Mouse (Mus musculus): ENCODE measurements around the gene Gm20479. TPM values are rescaled to one million over a fixed set of nuclear protein-coding genes. Genes with fewer than 3 reads are reported as not detected.

The Gm20479 gene
- polyA plus RNA-seq, 2 experiments = not detected

- H3K27ac ChIP-seq (replicated peaks; ENCODE audit: low read depth, low read length) = no peak overlapping the region
- peak overlapping the region; percentile 77; the same call in 1 of the 2 replicates for H3K4me2 ChIP-seq (replicated peaks; ENCODE audit: low read depth, low read length, severe bottlenecking)
- ATAC-seq (ENCODE audit: low FRiP score, low read depth) (no peak), DNase-seq (ENCODE audit: low spot score) (peak; percentile 14)
- WGBS = 20% methylated on average over 26 of the region's 26 CpGs
- no peaks in the 10 kb centered on the region for H3K9me3 ChIP-seq (ENCODE audit: control insufficient read depth, low read length)
- peaks cover 58% of the 10 kb centered on the region for H3K27me3 ChIP-seq (ENCODE audit: control insufficient read depth, insufficient read depth, low read length)
- peak overlapping the region; percentile 47 for H3K4me3 ChIP-seq (replicated peaks; ENCODE audit: low read length)
- no peak for TF ChIP-seq POLR2A (IDR thresholded peaks at IDR 0.05; ENCODE audit: borderline replicate concordance, extremely low read depth, insufficient read depth, insufficient read length)
- no peak overlapping the region for H3K9ac ChIP-seq (ENCODE audit: low read depth, low read length, severe bottlenecking)
- H3K36me3 ChIP-seq (ENCODE audit: control insufficient read depth, insufficient read depth, low read length) = no peaks in the 10 kb centered on the region
- peaks cover 4% of the 10 kb centered on the region; the same call in 1 of the 2 replicates for H3K4me1 ChIP-seq (ENCODE audit: control insufficient read depth, insufficient read depth, low read length)
These were observed 40.1 kb upstream of the Gm20479 start for GRCm38 (mm10) chr7:27397048-27397949.

GRCm38 (mm10) chr7:27396184-27397047, 39.2 kb upstream of the Gm20479 start:
- H3K4me1 ChIP-seq (ENCODE audit: control insufficient read depth, insufficient read depth, low read length) = peaks cover 4% of the 10 kb centered on the region; the same call in 1 of the 2 replicates
- no peak overlapping the region for H3K27ac ChIP-seq (replicated peaks; ENCODE audit: low read depth, low read length)
- H3K4me2 ChIP-seq (replicated peaks; ENCODE audit: low read depth, low read length, severe bottlenecking) = peak overlapping the region; percentile 77
- DNase-seq (ENCODE audit: low spot score) (peak; percentile 29), ATAC-seq (ENCODE audit: low FRiP score, low read depth) (no peak)
- H3K27me3 ChIP-seq (ENCODE audit: control insufficient read depth, insufficient read depth, low read length) = peaks cover 57% of the 10 kb centered on the region
- WGBS = 7% methylated on average over 13 of the region's 68 CpGs
- no peaks in the 10 kb centered on the region for H3K36me3 ChIP-seq (ENCODE audit: control insufficient read depth, insufficient read depth, low read length)
- peak overlapping the region; percentile 38 for H3K9ac ChIP-seq (ENCODE audit: low read depth, low read length, severe bottlenecking)
- no peak for TF ChIP-seq POLR2A (IDR thresholded peaks at IDR 0.05; ENCODE audit: borderline replicate concordance, extremely low read depth, insufficient read depth, insufficient read length)
- H3K9me3 ChIP-seq (ENCODE audit: control insufficient read depth, low read length) = no peaks in the 10 kb centered on the region
- peak overlapping the region; percentile 47 for H3K4me3 ChIP-seq (replicated peaks; ENCODE audit: low read length)

- no peak for DNase-seq (ENCODE audit: low spot score)
- H3K9me3 ChIP-seq (ENCODE audit: control insufficient read depth, low read length) = no peaks in the 10 kb centered on the region
- no peak overlapping the region for H3K27ac ChIP-seq (replicated peaks; ENCODE audit: low read depth, low read length)
- 3% methylated on average over 21 of the region's 22 CpGs for WGBS
- peaks cover 59% of the 10 kb centered on the region for H3K27me3 ChIP-seq (ENCODE audit: control insufficient read depth, insufficient read depth, low read length)
- H3K4me3 ChIP-seq (replicated peaks; ENCODE audit: low read length) = peak overlapping the region; percentile 47
- H3K4me1 ChIP-seq (ENCODE audit: control insufficient read depth, insufficient read depth, low read length) = peaks cover 4% of the 10 kb centered on the region; the same call in 1 of the 2 replicates
- TF ChIP-seq POLR2A (IDR thresholded peaks at IDR 0.05; ENCODE audit: borderline replicate concordance, extremely low read depth, insufficient read depth, insufficient read length) = no peak
- no peak for ATAC-seq (ENCODE audit: low FRiP score, low read depth)
- H3K4me2 ChIP-seq (replicated peaks; ENCODE audit: low read depth, low read length, severe bottlenecking) = peak overlapping the region; percentile 77; the same call in 1 of the 2 replicates
- no peak overlapping the region for H3K9ac ChIP-seq (ENCODE audit: low read depth, low read length, severe bottlenecking)
- no peaks in the 10 kb centered on the region for H3K36me3 ChIP-seq (ENCODE audit: control insufficient read depth, insufficient read depth, low read length)
These were observed 38.4 kb upstream of the Gm20479 start for GRCm38 (mm10) chr7:27395521-27396183.

- DNase-seq (ENCODE audit: low spot score) (no peak), ATAC-seq (ENCODE audit: low FRiP score, low read depth) (no peak)
- TF ChIP-seq POLR2A (IDR thresholded peaks at IDR 0.05; ENCODE audit: borderline replicate concordance, extremely low read depth, insufficient read depth, insufficient read length) = no peak
- H3K27me3 ChIP-seq (ENCODE audit: control insufficient read depth, insufficient read depth, low read length) = peaks cover 33% of the 10 kb centered on the region
- H3K9me3 ChIP-seq (ENCODE audit: control insufficient read depth, low read length) = no peaks in the 10 kb centered on the region
- H3K27ac ChIP-seq (replicated peaks; ENCODE audit: low read depth, low read length) = no peak overlapping the region
- WGBS = 36% methylated on average over 16 of the region's 16 CpGs
- H3K36me3 ChIP-seq (ENCODE audit: control insufficient read depth, insufficient read depth, low read length) = no peaks in the 10 kb centered on the region
- no peak overlapping the region for H3K9ac ChIP-seq (ENCODE audit: low read depth, low read length, severe bottlenecking)
- peaks cover under 1% of the 10 kb centered on the region; the same call in 1 of the 2 replicates for H3K4me1 ChIP-seq (ENCODE audit: control insufficient read depth, insufficient read depth, low read length)
- no peak overlapping the region for H3K4me2 ChIP-seq (replicated peaks; ENCODE audit: low read depth, low read length, severe bottlenecking)
- no peak overlapping the region for H3K4me3 ChIP-seq (replicated peaks; ENCODE audit: low read length)
These were observed 34.2 kb upstream of the Gm20479 start for GRCm38 (mm10) chr7:27391416-27391815.

Measured in limb, embryonic 14.5 days (tissue).